Mouse (Mus musculus) MEL (cell line): Measurements from ENCODE around the gene Ltk.

Experiments
- EP300 ChIP-seq, 2 experiments: IDR thresholded peaks; 2 replicates each; pipeline ENCODE4 v1.6.1; 2011; ENCODE audit warnings: improper control_type of control experiment in 2 of 2, low read length in 2 of 2, low read depth in 1 of 2, mild to moderate bottlenecking in 1 of 2
- POLR2A ChIP-seq, 2 experiments: IDR thresholded peaks; 2 replicates each; pipeline ENCODE4 v1.6.1; 2011 to 2012; ENCODE audit warnings: low read length in 2 of 2, mild to moderate bottlenecking in 2 of 2, control low read depth in 1 of 2, improper control_type of control experiment in 1 of 2, low read depth in 1 of 2, moderate library complexity in 1 of 2; ENCODE audit not compliant: control insufficient read depth in 1 of 2, insufficient read depth in 1 of 2, poor library complexity in 1 of 2
- TBP ChIP-seq: IDR thresholded peaks from 2 replicates; pipeline ENCODE4 v1.8.0; 2011; ENCODE audit warnings: low read depth, low read length, improper control_type of control experiment
- ZKSCAN1 ChIP-seq: IDR thresholded peaks from 2 replicates; pipeline ENCODE4 v1.6.1; 2012; ENCODE audit warnings: low read depth, mild to moderate bottlenecking, inconsistent platforms, low read length, improper control_type of control experiment, moderate library complexity

DNA sequence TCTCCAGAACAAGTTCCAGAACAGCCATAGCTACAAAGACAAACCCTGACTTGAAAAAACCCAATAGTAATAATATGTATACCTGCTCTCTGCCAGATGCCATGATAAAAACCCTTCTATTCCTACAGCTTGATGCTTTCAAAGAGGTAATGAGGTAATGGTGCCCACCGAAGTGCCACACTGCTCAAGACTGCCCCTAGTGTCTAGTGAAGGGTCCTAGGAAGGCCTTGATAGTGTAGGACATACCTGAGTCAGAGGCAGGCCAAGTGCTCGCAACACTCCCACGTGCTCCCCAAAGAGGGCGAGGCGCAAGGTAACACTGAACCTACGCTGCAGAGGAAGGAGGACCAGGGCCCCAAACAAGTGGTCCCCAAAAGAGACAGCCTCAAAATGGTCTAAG is 7.0 kb upstream of the Ltk start:
- no peak for TF ChIP-seq TBP
- TF ChIP-seq ZKSCAN1, result no peak
- no peak for TF ChIP-seq EP300 (IDR thresholded peaks at IDR 0.05; ENCODE audit: low read depth in 1 of 2, low read length in 2 of 2)
- TF ChIP-seq POLR2A (IDR thresholded peaks at IDR 0.05; ENCODE audit: control insufficient read depth in 1 of 2, insufficient read depth in 1 of 2, low read depth in 1 of 2, low read length in 2 of 2, poor library complexity in 1 of 2), result no peak
